Mouse (Mus musculus): ENCODE data around the gene Tmem258.

GRCm38 (mm10) chr19:10239419-10239818, 35.6 kb downstream of the Tmem258 start:
- no peak for TF ChIP-seq CTCF (conservative IDR thresholded peaks at IDR 0.05; ENCODE audit: insufficient read depth, insufficient read length, low read depth, low read length)
- no peak for TF ChIP-seq POLR2A (IDR thresholded peaks at IDR 0.05; ENCODE audit: low read depth, low read length)
